8 mouse cellular contexts compared by ENCODE assay signal in genomic region chrX:166660715-166661042, GRCm38 (mm10).
DNase-seq lines count a peak whose midpoint lies in the region; ATAC-seq lines count a peak whose summit lies in the region.

No protein-coding gene starts in this region.

- peak overlapping the region; percentile 85 for H3K27ac ChIP-seq in heart, embryonic 13.5 days (replicated peaks)
- peak overlapping the region; percentile 78 for H3K27ac ChIP-seq in hindbrain, embryonic 16.5 days (ENCODE audit: low read depth, low read length)

- no peak for ATAC-seq in heart, embryonic 13.5 days (ENCODE audit: extremely low read depth, insufficient number of reproducible peaks, low FRiP score, low TSS enrichment)
- ATAC-seq in hindbrain, embryonic 16.5 days, result peak; percentile 26; the same call in 1 of the 2 replicates
- ATAC-seq in megakaryocyte progenitor cell, adult 5-6 weeks (replicated peaks; ENCODE audit: poor library complexity), result peak; percentile 72

- peak overlapping the region; percentile 57 for H3K4me2 ChIP-seq in heart, embryonic 13.5 days
- H3K4me2 ChIP-seq in hindbrain, embryonic 16.5 days (ENCODE audit: low read length), result no peak overlapping the region

- WGBS in heart, embryonic 13.5 days, result 16% methylated on average over 6 of the region's 6 CpGs
- WGBS in hindbrain, embryonic 16.5 days, result 24% methylated on average over 6 of the region's 6 CpGs

- peaks cover 22% of the 10 kb centered on the region for H3K4me1 ChIP-seq in heart, embryonic 13.5 days
- no peaks in the 10 kb centered on the region for H3K4me1 ChIP-seq in hindbrain, embryonic 16.5 days (ENCODE audit: control insufficient read depth, insufficient read depth, low read depth, low read length)

- intact Hi-C loops in heart, postnatal 25 days (cut with DNase I), result loop anchor here (1.0 to 10.0 kb wide), 4 partner anchors 132 to 573 kb away; no protein-coding TSS in a partner anchor

- H3K9ac ChIP-seq in heart, embryonic 13.5 days, result no peak overlapping the region
- no peak overlapping the region for H3K9ac ChIP-seq in hindbrain, embryonic 16.5 days (ENCODE audit: low read depth, low read length)

- H3K27me3 ChIP-seq in heart, embryonic 13.5 days (replicated peaks), result peaks cover 7% of the 10 kb centered on the region
- no peaks in the 10 kb centered on the region for H3K27me3 ChIP-seq in hindbrain, embryonic 16.5 days (replicated peaks; ENCODE audit: control insufficient read depth, insufficient read depth, low read length)

- no peaks in the 10 kb centered on the region for H3K36me3 ChIP-seq in heart, embryonic 13.5 days
- no peaks in the 10 kb centered on the region for H3K36me3 ChIP-seq in hindbrain, embryonic 16.5 days (ENCODE audit: control insufficient read depth, insufficient read depth, low read length)

- no peaks in the 10 kb centered on the region for H3K9me3 ChIP-seq in heart, embryonic 13.5 days
- H3K9me3 ChIP-seq in hindbrain, embryonic 16.5 days (ENCODE audit: control insufficient read depth, low read length), result no peaks in the 10 kb centered on the region

- H3K4me3 ChIP-seq in heart, embryonic 13.5 days, result no peak overlapping the region
- H3K4me3 ChIP-seq in hindbrain, embryonic 16.5 days (ENCODE audit: low read length), result no peak overlapping the region

- DNase-seq in heart, postnatal 25 days (ENCODE audit: low spot score), result no peak
- peak; percentile 74 for DNase-seq in thymus, postnatal 0 days (ENCODE audit: low spot score)
- no peak for DNase-seq in thymus, postnatal 14 days
- DNase-seq in natural killer cell, adult 2 months (ENCODE audit: low spot score in 2 of 2), result no peak
- no peak for DNase-seq in thymus, postnatal 4 days
